8 mouse cellular contexts compared by ENCODE assay signal in the genomic region with DNA sequence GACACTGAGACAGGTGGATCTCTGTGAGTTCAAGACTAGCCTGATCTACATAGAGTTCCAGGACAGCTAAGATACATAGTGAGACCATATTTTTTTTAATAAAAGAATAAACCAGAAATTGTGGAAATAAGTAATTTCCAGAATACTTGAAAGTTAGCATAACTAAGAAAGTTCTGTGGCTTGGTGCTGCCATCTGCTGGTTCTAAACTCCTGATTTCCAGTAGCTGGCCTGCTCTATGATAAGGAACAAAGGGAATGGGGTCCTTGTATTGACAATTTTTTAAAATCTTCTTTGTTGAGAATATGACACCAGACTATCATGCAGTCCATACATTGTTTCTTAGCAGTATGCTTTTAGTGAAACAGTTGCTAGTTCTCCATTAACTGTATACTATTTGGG. TPM values are rescaled to one million over a fixed set of nuclear protein-coding genes. Genes with fewer than 3 reads are reported as not detected.
DNase-seq lines count a peak whose midpoint lies in the region; ATAC-seq lines count a peak whose summit lies in the region.

No protein-coding gene starts in this region.

- no peaks in the 10 kb centered on the region for H3K9me3 ChIP-seq in kidney, embryonic 15.5 days (replicated peaks)

- H3K27ac ChIP-seq in kidney, embryonic 15.5 days: no peak overlapping the region

- H3K36me3 ChIP-seq in kidney, embryonic 15.5 days: peaks cover 60% of the 10 kb centered on the region
- H3K36me3 ChIP-seq in splenic B cell, adult 2 months (ENCODE audit: control insufficient read depth, insufficient read depth, low read length, poor library complexity, severe bottlenecking): no peaks in the 10 kb centered on the region

- no peaks in the 10 kb centered on the region for H3K27me3 ChIP-seq in kidney, embryonic 15.5 days
- no peaks in the 10 kb centered on the region for H3K27me3 ChIP-seq in splenic B cell, adult 2 months (ENCODE audit: control insufficient read depth, insufficient read depth, low read length, poor library complexity, severe bottlenecking)

- ATAC-seq in kidney, embryonic 15.5 days (replicated peaks; ENCODE audit: low FRiP score): no peak

- no peak overlapping the region for H3K4me2 ChIP-seq in kidney, embryonic 15.5 days

- H3K4me1 ChIP-seq in kidney, embryonic 15.5 days: no peaks in the 10 kb centered on the region

- H3K4me3 ChIP-seq in kidney, embryonic 15.5 days (replicated peaks): no peak overlapping the region

- H3K9ac ChIP-seq in kidney, embryonic 15.5 days: no peak overlapping the region

- DNase-seq in adrenal gland, postnatal 10 days: peak; percentile 63
- DNase-seq in adrenal gland, adult 8-10 months: no peak
- DNase-seq in kidney, adult 18-20 months: peak; percentile 27
- peak; percentile 75 for DNase-seq in testis, postnatal 10 days (ENCODE audit: low spot score)
- DNase-seq in testis, postnatal 14 days (ENCODE audit: low spot score): no peak
- peak; percentile 20 for DNase-seq in splenic B cell, adult 2 months (ENCODE audit: low read depth, low spot score)
- no peak for DNase-seq in gastrocnemius, postnatal 10 days

RNA-seq across cellular contexts. Expression of a gene that starts 25.9 kb away (rescaled TPM):
- 1 to 10 TPM; 1.6 to 1.8 TPM for total RNA-seq in adrenal gland, postnatal 10 days (2021)
- 1 to 10 TPM in 3 of 4 experiments, under 1 TPM in 1; 0.70 to 1.9 (median 1.5) TPM for total RNA-seq in adrenal gland, adult 8-10 months (2022)
- 0.44 and 0.51 TPM in 2 replicates for polyA plus RNA-seq in kidney, embryonic 15.5 days (2015; fragmentation: Nextera tagmentation; extraction: Ambion mirVana)
- total RNA-seq in gastrocnemius, postnatal 10 days (2021): under 1 TPM; 0.12 to 0.68 TPM

RNA-seq across cellular contexts. Expression of a gene that starts 53.0 kb away (rescaled TPM):
- 10 to 100 TPM; 40.5 to 59.5 TPM for total RNA-seq in adrenal gland, postnatal 10 days (2021)
- 10 to 100 TPM; 43.9 to 54.3 (median 49.1) TPM for total RNA-seq in adrenal gland, adult 8-10 months (2022)
- polyA plus RNA-seq in kidney, embryonic 15.5 days (2015; fragmentation: Nextera tagmentation; extraction: Ambion mirVana): 149 and 172 TPM in 2 replicates
- total RNA-seq in gastrocnemius, postnatal 10 days (2021): 10 to 100 TPM; 41.0 to 44.7 TPM

Comparison
In these comparisons a context has a peak if more than half of its experiments do, and no peak if none do; other contexts are left out.
1. DNase-seq: peak in adrenal gland, postnatal 10 days (single experiment), kidney, adult 18-20 months (single experiment), testis, postnatal 10 days (single experiment) and splenic B cell, adult 2 months (single experiment); none in adrenal gland, adult 8-10 months (single experiment), testis, postnatal 14 days (single experiment) and gastrocnemius, postnatal 10 days (single experiment).